Mouse (Mus musculus) myocyte (in vitro differentiated cells): ENCODE measurements at regions not wholly inside any gene's neighbourhood (a gene's known extent, or its start where the extent isn't known, plus 50 kb on each side); places are given as distances from the start of the nearest gene placed in this dataset.

Experiments
- CEBPB ChIP-seq: IDR thresholded peaks from 2 replicates; pipeline ENCODE4 v1.6.1; 2011; ENCODE audit warnings: mild to moderate bottlenecking, moderate library complexity; ENCODE audit not compliant: poor library complexity, insufficient read depth, severe bottlenecking
- E2F4 ChIP-seq: IDR thresholded peaks from one replicate; pipeline ENCODE4 v1.6.1; 2011; ENCODE audit warnings: mild to moderate bottlenecking, control low read depth, moderate library complexity; ENCODE audit not compliant: insufficient read depth
- MAX ChIP-seq: IDR thresholded peaks from one replicate; pipeline ENCODE4 v1.6.1; 2011; ENCODE audit warnings: low read depth, mild to moderate bottlenecking, control low read depth
- MYOD1 ChIP-seq, 3 experiments: IDR thresholded peaks; one replicate each; pipeline ENCODE4 v1.6.1; 2011; ENCODE audit warnings: control low read depth in 2 of 3, low read depth in 2 of 3, mild to moderate bottlenecking in 2 of 3, moderate library complexity in 1 of 3; ENCODE audit not compliant: insufficient read length in 2 of 3, control insufficient read depth in 1 of 3
- MYOG ChIP-seq, 3 experiments: IDR thresholded peaks; one replicate each; pipeline ENCODE4 v1.6.1; 2011; ENCODE audit warnings: control low read depth in 2 of 3, low read depth in 2 of 3, mild to moderate bottlenecking in 2 of 3; ENCODE audit not compliant: insufficient read length in 2 of 3, control insufficient read depth in 1 of 3, insufficient read depth in 1 of 3
- POLR2A ChIP-seq: IDR thresholded peaks from one replicate; pipeline ENCODE4 v1.6.1; 2011; ENCODE audit warnings: low read depth, mild to moderate bottlenecking, control low read depth, moderate library complexity; ENCODE audit not compliant: insufficient read length
- POLR2AphosphoS2 ChIP-seq: IDR thresholded peaks from one replicate; pipeline ENCODE4 v1.6.1; 2011; ENCODE audit warnings: low read depth, control low read depth; ENCODE audit not compliant: insufficient read length
- REST ChIP-seq: IDR thresholded peaks from one replicate; pipeline ENCODE4 v1.6.1; 2011; ENCODE audit warnings: mild to moderate bottlenecking, control low read depth, moderate library complexity; ENCODE audit not compliant: insufficient read depth, insufficient read length
- SRF ChIP-seq: IDR thresholded peaks from one replicate; pipeline ENCODE4 v1.6.1; 2011; ENCODE audit warnings: low read depth; ENCODE audit not compliant: control insufficient read depth, insufficient read length
- TCF12 ChIP-seq: IDR thresholded peaks from one replicate; pipeline ENCODE4 v1.6.1; 2011; ENCODE audit warnings: mild to moderate bottlenecking, control low read depth; ENCODE audit not compliant: poor library complexity, insufficient read depth, severe bottlenecking
- TCF3 ChIP-seq: IDR thresholded peaks from one replicate; pipeline ENCODE4 v1.6.1; 2011; ENCODE audit warnings: low read depth, control low read depth; ENCODE audit not compliant: insufficient read length
- USF1 ChIP-seq: IDR thresholded peaks from one replicate; pipeline ENCODE4 v1.6.1; 2011; ENCODE audit warnings: low read depth, mild to moderate bottlenecking, control low read depth, moderate library complexity

DNA sequence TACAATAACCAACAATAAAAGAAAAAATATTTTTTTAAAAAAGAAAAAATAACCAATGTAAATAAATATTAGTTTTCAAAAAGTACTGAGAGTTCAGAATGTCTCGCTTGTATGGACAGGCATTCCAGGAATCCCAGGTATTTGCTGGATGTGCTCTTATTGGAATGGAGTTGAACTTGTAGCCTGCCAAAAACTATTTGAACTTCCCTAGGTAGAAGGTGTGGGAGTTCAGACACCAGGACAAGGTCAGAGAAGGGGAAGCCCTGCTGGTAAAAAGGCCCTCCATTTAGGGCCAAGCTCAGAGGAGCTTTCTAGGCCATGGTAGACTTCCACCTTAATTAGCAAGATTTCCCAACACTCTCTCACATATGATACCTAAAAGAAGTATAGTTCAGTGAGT, 270.3 kb downstream of the Actr3 start:
- no peak for TF ChIP-seq POLR2AphosphoS2
- no peak for TF ChIP-seq USF1
- TF ChIP-seq TCF12 = no peak
- no peak for TF ChIP-seq POLR2A
- TF ChIP-seq MAX = no peak
- no peak for TF ChIP-seq MYOD1 (IDR thresholded peaks at IDR 0.05; ENCODE audit: control insufficient read depth in 1 of 3, insufficient read length in 2 of 3, low read depth in 2 of 3)
- TF ChIP-seq E2F4 = no peak
- no peak for TF ChIP-seq SRF
- TF ChIP-seq CEBPB = no peak
- TF ChIP-seq TCF3 = no peak
- no peak for TF ChIP-seq REST
- TF ChIP-seq MYOG (IDR thresholded peaks at IDR 0.05; ENCODE audit: control insufficient read depth in 1 of 3, insufficient read depth in 1 of 3, insufficient read length in 2 of 3, low read depth in 2 of 3) = no peak
